Mouse (Mus musculus) left cerebral cortex, adult 9 months (tissue): ENCODE measurements around the gene Spon1.

ENCODE experiments used
- DNase-seq, 2 experiments: peaks; one replicate each; pipeline ENCODE4 v3.0.0; 2022; ENCODE audit warnings: low spot score in 2 of 2

Spon1 gene

GRCm38 (mm10) chr7:114058927-114059441 lies 293.2 kb downstream of the Spon1 start:
- DNase-seq, result no peak

GRCm38 (mm10) chr7:114060445-114060844 lies 294.6 kb downstream of the Spon1 start:
- DNase-seq, result no peak

GRCm38 (mm10) chr7:114062451-114062850 lies 296.7 kb downstream of the Spon1 start:
- no peak for DNase-seq

- DNase-seq, result peak in 1 of 2 experiments; percentile 49
Observed at GRCm38 (mm10) chr7:114063534-114063933, 297.7 kb downstream of the Spon1 start.

- DNase-seq, result no peak
Observed at GRCm38 (mm10) chr7:114063966-114064365, 298.2 kb downstream of the Spon1 start.

GRCm38 (mm10) chr7:114065407-114066185 lies 299.8 kb downstream of the Spon1 start:
- DNase-seq, result no peak

GRCm38 (mm10) chr7:114066529-114067178 lies 300.9 kb downstream of the Spon1 start:
- DNase-seq, result peak; percentile 40 to 93

GRCm38 (mm10) chr7:114068956-114069533 lies 303.2 kb downstream of the Spon1 start:
- no peak for DNase-seq

- no peak for DNase-seq
Observed at GRCm38 (mm10) chr7:114069726-114070457, 304.1 kb downstream of the Spon1 start.

GRCm38 (mm10) chr7:114070458-114070840 lies 304.7 kb downstream of the Spon1 start:
- no peak for DNase-seq

GRCm38 (mm10) chr7:114071395-114071794 lies 305.6 kb downstream of the Spon1 start:
- DNase-seq, result no peak

- peak; percentile 33 to 34 for DNase-seq
Observed at GRCm38 (mm10) chr7:114071851-114072616, 306.2 kb downstream of the Spon1 start.

- DNase-seq, result no peak
Observed at GRCm38 (mm10) chr7:114074133-114074532, 308.3 kb downstream of the Spon1 start.

- no peak for DNase-seq
Observed at GRCm38 (mm10) chr7:114074595-114074994, 308.8 kb downstream of the Spon1 start.

- no peak for DNase-seq
Observed at GRCm38 (mm10) chr7:114079343-114079742, 313.5 kb downstream of the Spon1 start.

- no peak for DNase-seq
Observed at GRCm38 (mm10) chr7:114080250-114080649, 314.5 kb downstream of the Spon1 start.

GRCm38 (mm10) chr7:114081633-114082420 lies 316.0 kb downstream of the Spon1 start:
- DNase-seq, result peak in 1 of 2 experiments; percentile 37

- no peak for DNase-seq
Observed at GRCm38 (mm10) chr7:114083088-114083487, 317.3 kb downstream of the Spon1 start.

GRCm38 (mm10) chr7:114083760-114084159 lies 318.0 kb downstream of the Spon1 start:
- DNase-seq, result no peak

- no peak for DNase-seq
Observed at GRCm38 (mm10) chr7:114086021-114086710, 320.4 kb downstream of the Spon1 start.
